Mouse (Mus musculus) forebrain, embryonic 14.5 days (tissue): ENCODE results near the gene Lrr1. TPM values are rescaled to one million over a fixed set of nuclear protein-coding genes. Genes with fewer than 3 reads are reported as not detected.
A peak's percentile ranks its signal among the peaks of the same experiment; 100 is the strongest.

Experiments used
- ATAC-seq: fragments of 200-750 bp; cut with Nextera tagmentation; 2 replicates; pipeline ENCODE4 v1.8.0; 2017; ENCODE audit warnings: mild to moderate bottlenecking, moderate library complexity
- DNase-seq: peaks from one replicate; pipeline ENCODE4 v3.0.0-alpha.2; 2015; ENCODE audit warnings: low spot score
- H3K27ac ChIP-seq: fragments of 300-500 bp; sonication (generic); 2 replicates; pipeline ENCODE4 v1.5.1; 2014; ENCODE audit warnings: low read depth, mild to moderate bottlenecking, control low read depth, low read length, moderate library complexity
- H3K27me3 ChIP-seq: fragments of 300-500 bp; sonication (generic); replicated peaks from 2 replicates; pipeline ENCODE4 v1.6.1; 2014; ENCODE audit warnings: low read length, control low read depth, mixed read lengths; ENCODE audit not compliant: control insufficient read depth, insufficient read depth
- H3K36me3 ChIP-seq: fragments of 300-500 bp; sonication (generic); 2 replicates; pipeline ENCODE4 v1.6.1; 2014; ENCODE audit warnings: low read length, control low read depth; ENCODE audit not compliant: control insufficient read depth, insufficient read depth
- H3K4me1 ChIP-seq: fragments of 300-500 bp; sonication (generic); 2 replicates; pipeline ENCODE4 v1.6.1; 2014; ENCODE audit warnings: antibody characterized with exemption, low read length, control low read depth; ENCODE audit not compliant: control insufficient read depth, insufficient read depth
- H3K4me2 ChIP-seq: fragments of 300-500 bp; sonication (generic); 2 replicates; pipeline ENCODE4 v1.6.1; 2014; ENCODE audit warnings: mild to moderate bottlenecking, control low read depth, low read length
- H3K4me3 ChIP-seq: fragments of 300-500 bp; sonication (generic); 2 replicates; pipeline ENCODE4 v1.5.1; 2014; ENCODE audit warnings: low read depth, low read length, control low read depth
- H3K9ac ChIP-seq: fragments of 300-500 bp; sonication (generic); 2 replicates; pipeline ENCODE4 v1.6.1; 2014; ENCODE audit warnings: mild to moderate bottlenecking, low read length, control low read depth, moderate library complexity
- H3K9me3 ChIP-seq: fragments of 300-500 bp; sonication (generic); replicated peaks from 2 replicates; pipeline ENCODE4 v1.6.1; 2016; ENCODE audit warnings: low read length, control low read depth, mixed read lengths; ENCODE audit not compliant: control insufficient read depth
- WGBS: fragments of 180-500 bp; shearing (Covaris S2); extraction: QIAGEN DNeasy Blood & Tissue Kit; methylation state at CpG from one replicate; pipeline ENCODE4 v1.1.7; 2014; 5-methylcytosine and 5-hydroxymethylcytosine counted together
- microRNA-seq: library from miRNA; unstranded; fragments of <30 nt; microRNA quantifications from one replicate; pipeline ENCODE4, GENCODE M21; 2016
- polyA plus RNA-seq: library from polyadenylated mRNA; unstranded; fragments of >200 nt; fragmentation: Nextera tagmentation; extraction: Ambion mirVana; gene quantifications from 2 replicates; pipeline ENCODE4 v1.2.1, GENCODE M21; 2014

The Lrr1 gene
- polyA plus RNA-seq, 1 experiment from 2014 or later = 15.8 TPM

- WGBS = 94% methylated on average over 7 of the region's 7 CpGs
- DNase-seq (no peak), ATAC-seq (no peak)
- Histone ChIP-seq H3K9me3 (no peaks in the 10 kb centered on the region), H3K4me1 (no peaks in the 10 kb centered on the region), H3K27ac (no peak overlapping the region), H3K36me3 (peaks cover 25% of the 10 kb centered on the region), H3K4me2 (no peak overlapping the region), H3K4me3 (no peak overlapping the region), H3K9ac (no peak overlapping the region), H3K27me3 (no peaks in the 10 kb centered on the region)
These were observed 45.8 kb downstream of the Lrr1 start for GRCm38 (mm10) chr12:69214393-69214792.

GRCm38 (mm10) chr12:69215000-69215785 is 46.6 kb downstream of the Lrr1 start:
- H3K9me3 ChIP-seq = no peaks in the 10 kb centered on the region
- no peak overlapping the region for H3K4me2 ChIP-seq
- no peaks in the 10 kb centered on the region for H3K4me1 ChIP-seq
- no peak overlapping the region for H3K9ac ChIP-seq
- peak; percentile 46; the same call in 1 of the 2 replicates for ATAC-seq
- H3K36me3 ChIP-seq = peaks cover 33% of the 10 kb centered on the region
- H3K27me3 ChIP-seq = no peaks in the 10 kb centered on the region
- DNase-seq = peak; percentile 46
- H3K4me3 ChIP-seq = no peak overlapping the region
- H3K27ac ChIP-seq = no peak overlapping the region
- WGBS = 81% methylated on average over 3 of the region's 3 CpGs

GRCm38 (mm10) chr12:69216587-69216986 is 48.0 kb downstream of the Lrr1 start:
- Histone ChIP-seq H3K27ac (no peak overlapping the region), H3K27me3 (no peaks in the 10 kb centered on the region), H3K4me1 (no peaks in the 10 kb centered on the region), H3K4me3 (no peak overlapping the region), H3K9me3 (no peaks in the 10 kb centered on the region), H3K9ac (no peak overlapping the region), H3K4me2 (no peak overlapping the region), H3K36me3 (peaks cover 40% of the 10 kb centered on the region)
- WGBS = 94% methylated on average over 7 of the region's 7 CpGs
- no peak for ATAC-seq
- DNase-seq = no peak

GRCm38 (mm10) chr12:69220613-69221277 is 52.1 kb downstream of the Lrr1 start:
- Histone ChIP-seq H3K9ac (no peak overlapping the region), H3K27me3 (no peaks in the 10 kb centered on the region), H3K4me2 (no peak overlapping the region), H3K4me1 (no peaks in the 10 kb centered on the region), H3K36me3 (peaks cover 23% of the 10 kb centered on the region; the same call in 1 of the 2 replicates), H3K9me3 (no peaks in the 10 kb centered on the region), H3K27ac (no peak overlapping the region), H3K4me3 (no peak overlapping the region)
- 92% methylated on average over 19 of the region's 19 CpGs for WGBS
- no peak for ATAC-seq
- no peak for DNase-seq

GRCm38 (mm10) chr12:69227776-69228466 is 59.3 kb downstream of the Lrr1 start, which contains the start of gene Pole2:
TSS of gene Pole2 (minus strand) at chr12:69228195.
- peak within 1 kb of the TSS; percentile 60 for H3K9ac ChIP-seq
- H3K9me3 ChIP-seq = no peaks in the 10 kb centered on the region
- ATAC-seq (peak; percentile 97), DNase-seq (peak; percentile 85)
- no peaks in the 10 kb centered on the region for H3K27me3 ChIP-seq
- no peaks in the 10 kb centered on the region for H3K4me1 ChIP-seq
- H3K4me2 ChIP-seq = peak within 1 kb of the TSS; percentile 55
- peak within 1 kb of the TSS; percentile 62 for H3K4me3 ChIP-seq
- H3K36me3 ChIP-seq = 0 out of 2 replicates have a peak, but pooled peaks cover 2% of the 10 kb centered on the region
- WGBS = under 1% methylated on average over 37 of the region's 37 CpGs
- peak within 1 kb of the TSS; percentile 11; the same call in 1 of the 2 replicates for H3K27ac ChIP-seq

Small RNA genes within 50 kb of the gene (microRNA-seq; reads per million reads assigned to microRNA genes)
- not detected for gene Gm47287
- gene Gm47295 = not detected

Other genes with a start within 250 kb of the Lrr1 start
- gene Rps29, start 9.6 kb upstream of the Lrr1 start, polyA plus RNA-seq = 1,099 and 1,463 TPM in 2 replicates
- 338 and 389 TPM in 2 replicates for gene Rpl36al, start 15.3 kb downstream of the Lrr1 start, polyA plus RNA-seq
- gene Mgat2, start 15.3 kb downstream of the Lrr1 start, polyA plus RNA-seq = 35.5 and 38.6 TPM in 2 replicates
- gene Gm49383, start 28.3 kb downstream of the Lrr1 start, polyA plus RNA-seq = 22.7 and 26.1 TPM in 2 replicates
- 5.2 TPM in 2 replicates for gene Dnaaf2, start 29.6 kb downstream of the Lrr1 start, polyA plus RNA-seq
- 20.9 and 22.1 TPM in 2 replicates for gene Gm49384, start 35.5 kb downstream of the Lrr1 start, polyA plus RNA-seq
- 11.3 and 13.9 TPM in 2 replicates for gene Pole2, start 59.4 kb downstream of the Lrr1 start, polyA plus RNA-seq
- 10.6 and 11.9 TPM in 2 replicates for gene Klhdc1, start 72.4 kb downstream of the Lrr1 start, polyA plus RNA-seq
- 286 TPM in 2 replicates for gene Klhdc2, start 127.9 kb downstream of the Lrr1 start, polyA plus RNA-seq
- gene Nemf, start 188.4 kb downstream of the Lrr1 start, polyA plus RNA-seq = 67.4 and 80.0 TPM in 2 replicates
- gene Arf6, start 203.3 kb downstream of the Lrr1 start, polyA plus RNA-seq = 33.8 and 34.5 TPM in 2 replicates
- 0.83 and 1.3 TPM in 2 replicates for gene Gm9887, start 203.6 kb downstream of the Lrr1 start, polyA plus RNA-seq